Mouse (Mus musculus) embryo, embryonic 10 days (tissue): ENCODE measurements around the gene Olfr803.

Experiments
- DNase-seq: peaks from one replicate; pipeline ENCODE4 v3.0.0-alpha.2; 2015; ENCODE audit warnings: low spot score

The Olfr803 gene

DNA sequence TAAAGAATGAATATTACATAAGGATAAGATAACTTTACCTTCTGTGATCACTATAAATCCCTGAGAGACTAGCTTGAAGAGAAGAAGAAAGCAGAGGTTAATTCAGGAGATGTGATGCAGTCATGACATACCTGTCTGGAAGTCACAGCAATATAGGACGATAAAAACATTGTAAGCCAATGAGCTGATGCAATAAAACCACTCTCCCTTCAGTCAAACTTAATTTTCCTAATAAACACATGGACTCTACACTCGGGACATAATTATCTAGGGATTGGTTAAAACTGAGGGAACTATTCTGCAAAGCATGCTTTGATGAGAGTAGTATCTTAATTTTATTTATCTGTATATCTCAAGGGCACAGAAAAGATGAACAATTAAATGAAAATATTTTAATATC is at the start of gene Olfr803:
Gene Olfr803 (minus strand): TSS at position 101 of the 400 bp plus-strand sequence.
- DNase-seq = no peak

DNA sequence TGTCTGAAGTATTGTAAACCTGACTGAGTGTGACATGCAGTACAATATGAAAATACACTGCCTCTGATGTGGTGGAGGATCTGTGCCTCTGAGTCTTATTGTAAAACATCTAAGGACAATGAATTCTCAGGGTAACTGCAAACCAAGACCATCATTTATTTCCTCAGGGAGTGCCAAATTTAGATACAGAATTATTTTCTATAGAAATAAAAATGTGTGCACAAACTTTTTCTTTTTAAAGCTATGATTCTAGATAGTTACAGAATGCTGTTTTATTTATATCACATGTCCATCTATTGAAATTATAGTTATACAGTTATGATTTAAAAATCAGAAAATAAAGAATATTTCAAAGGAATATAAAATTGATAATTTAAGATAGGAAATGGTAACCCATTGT is 47.7 kb upstream of the Olfr803 start, which contains the start of gene Olfr806:
Gene Olfr806 (minus strand): TSS at position 101 of the 400 bp plus-strand sequence.
- no peak for DNase-seq

DNA sequence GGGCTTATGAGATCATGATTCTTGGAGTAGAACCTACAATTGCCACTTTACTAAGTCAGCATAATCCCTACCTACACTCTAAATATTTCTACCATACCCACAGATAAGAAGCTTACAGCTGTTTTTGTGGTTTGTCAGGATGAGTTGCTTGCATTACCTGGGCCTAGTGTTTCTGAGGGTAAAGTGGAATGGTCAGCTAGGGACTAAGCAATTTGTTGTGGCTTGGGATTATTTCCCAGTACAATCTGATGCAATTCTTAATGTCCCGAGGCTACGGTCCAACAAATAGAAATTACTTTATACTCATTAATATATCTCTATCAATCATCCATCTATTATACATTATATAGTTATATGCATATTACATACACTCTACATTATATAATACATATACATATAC is 35.2 kb upstream of the Olfr803 start, which contains the start of gene Olfr805:
Gene Olfr805 (minus strand): TSS at position 101 of the 400 bp plus-strand sequence.
- no peak for DNase-seq

DNA sequence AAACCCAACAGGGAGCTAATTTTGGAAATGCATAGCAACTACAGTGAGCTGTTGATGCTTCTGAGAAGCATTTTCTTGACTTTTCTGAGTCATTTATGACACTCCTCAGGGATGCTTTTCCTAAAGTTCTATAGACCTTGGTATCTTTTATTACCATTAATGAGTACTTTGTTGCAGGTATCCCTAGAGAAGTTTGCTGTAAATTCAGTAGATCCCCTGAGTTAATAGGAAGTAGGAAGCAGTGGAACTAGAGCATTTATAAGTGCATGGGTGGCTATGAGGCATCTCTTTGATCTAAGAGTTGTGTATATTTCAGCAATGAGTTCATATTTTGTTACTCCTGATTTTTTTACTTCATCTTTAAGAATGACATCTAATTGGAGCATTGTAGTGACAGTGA is 8.8 kb upstream of the Olfr803 start, which contains the start of gene Olfr804:
Gene Olfr804 (plus strand): TSS at position 301 of the 400 bp plus-strand sequence.
- DNase-seq = no peak

DNA sequence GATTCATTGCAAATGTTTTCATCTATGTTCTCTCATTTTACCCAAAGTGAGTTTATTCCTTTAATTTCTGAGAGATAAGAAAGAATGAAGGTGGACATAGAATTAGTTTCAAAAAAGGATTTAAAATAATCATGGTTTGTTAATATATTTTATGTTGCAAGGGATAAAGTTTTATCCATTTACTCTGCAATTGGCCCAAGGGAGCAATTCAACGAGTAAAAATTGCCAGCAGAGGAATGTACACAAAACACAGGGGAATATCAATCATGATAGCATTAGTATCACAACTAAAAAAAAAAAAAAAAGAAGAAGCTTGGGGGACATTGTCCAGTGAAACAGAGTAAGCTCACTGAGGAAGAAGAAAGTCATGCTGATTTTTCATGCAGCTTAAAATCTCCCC is 6.0 kb downstream of the Olfr803 start, which contains the start of gene Olfr802:
Gene Olfr802 (minus strand): TSS at position 101 of the 400 bp plus-strand sequence.
- DNase-seq = no peak

DNA sequence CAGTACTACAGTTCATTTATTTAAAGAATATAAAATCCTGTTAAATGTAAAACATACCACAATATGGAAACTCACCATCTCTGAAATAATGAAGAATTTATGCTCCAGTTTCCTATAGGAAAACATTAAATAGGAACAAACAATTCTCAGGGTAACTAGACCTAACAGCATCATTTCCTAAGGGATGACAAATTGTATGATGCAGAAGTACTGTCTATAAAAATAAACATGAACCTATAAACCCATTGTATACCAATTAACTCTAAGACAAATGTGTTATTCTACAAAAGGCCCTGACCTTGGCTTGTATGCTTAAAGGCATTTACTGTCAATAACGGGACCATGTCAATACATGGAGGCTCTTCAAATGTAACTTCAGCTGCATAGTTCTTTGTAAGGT is 20.3 kb downstream of the Olfr803 start, which contains the start of gene Olfr801:
Gene Olfr801 (minus strand): TSS at position 101 of the 400 bp plus-strand sequence.
- no peak for DNase-seq

DNA sequence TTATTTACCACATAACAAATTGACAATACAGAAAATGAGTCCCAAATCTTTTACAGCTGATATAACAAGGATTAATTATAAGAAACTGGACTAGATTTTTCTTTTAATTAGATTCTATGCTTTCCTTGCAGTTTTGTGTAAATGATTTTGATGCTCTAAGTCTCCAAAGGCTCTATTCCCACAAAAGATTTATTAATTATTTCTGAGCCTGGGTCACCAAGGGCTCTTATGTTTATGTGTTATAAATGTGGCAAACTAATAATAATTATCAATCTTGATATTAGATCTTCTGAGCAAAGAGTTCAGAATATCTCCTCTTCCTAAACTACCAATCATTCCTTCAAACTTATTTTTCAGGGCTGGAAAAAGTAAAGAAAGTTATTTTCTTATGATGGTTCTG is 36.7 kb downstream of the Olfr803 start, which contains the start of gene Olfr800:
Gene Olfr800 (plus strand): TSS at position 301 of the 400 bp plus-strand sequence.
- DNase-seq = no peak

DNA sequence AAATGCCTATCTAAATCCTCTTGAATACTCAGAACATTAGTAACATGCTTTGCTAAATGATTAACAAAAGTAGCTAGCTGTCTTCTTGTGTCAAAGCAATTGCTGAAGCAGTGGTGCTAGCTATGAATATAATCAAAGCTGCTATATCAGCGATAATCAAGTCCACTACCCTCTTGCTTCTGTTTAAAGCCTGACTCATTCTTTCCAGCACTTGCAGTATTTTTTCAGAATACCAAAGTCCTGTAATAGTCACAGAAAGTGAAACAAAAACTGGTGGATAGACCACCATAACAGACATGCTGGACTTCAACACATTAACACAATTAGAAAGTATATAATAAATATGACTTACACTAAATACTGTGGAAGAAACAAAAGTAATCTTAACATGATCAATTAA is 42.3 kb downstream of the Olfr803 start:
- no peak for DNase-seq
